Mouse (Mus musculus) spleen, adult 2 months (tissue): Measurements from ENCODE around the gene Ptger1. TPM values are rescaled to one million over a fixed set of nuclear protein-coding genes. Genes with fewer than 3 reads are reported as not detected.

Experiments
- DNase-seq, 2 experiments: peaks; one replicate each; pipeline versions ENCODE4 v3.0.0 to v3.0.0-alpha.2; 2012 to 2021; ENCODE audit warnings: low spot score in 2 of 2, low read depth in 1 of 2
- H3K27ac ChIP-seq: fragments of 200-500 bp; 2 replicates; pipeline ENCODE4 v1.5.1; 2012; ENCODE audit warnings: low read length, inconsistent platforms; ENCODE audit not compliant: insufficient read depth
- H3K27me3 ChIP-seq: fragments of 200-500 bp; 2 replicates; pipeline ENCODE4 v1.6.1; 2012; ENCODE audit warnings: mild to moderate bottlenecking, moderate library complexity, low read length, inconsistent platforms; ENCODE audit not compliant: control insufficient read depth, insufficient read depth
- H3K36me3 ChIP-seq: fragments of 200-500 bp; 2 replicates; pipeline ENCODE4 v1.6.1; 2012; ENCODE audit warnings: mild to moderate bottlenecking, low read length, inconsistent platforms; ENCODE audit not compliant: control insufficient read depth, insufficient read depth
- H3K4me1 ChIP-seq: fragments of 200-500 bp; 2 replicates; pipeline ENCODE4 v1.6.1; 2011; ENCODE audit warnings: inconsistent platforms; ENCODE audit not compliant: control insufficient read depth, insufficient read depth, insufficient read length
- H3K4me3 ChIP-seq: fragments of 200-500 bp; 2 replicates; pipeline ENCODE4 v1.5.1; 2011; ENCODE audit warnings: mild to moderate bottlenecking, inconsistent platforms; ENCODE audit not compliant: insufficient read depth, insufficient read length; ENCODE audit errors: extremely low read depth
- CTCF ChIP-seq: fragments of 200-500 bp; IDR thresholded peaks from 2 replicates; pipeline ENCODE4 v1.5.1; 2011; ENCODE audit warnings: mild to moderate bottlenecking, inconsistent platforms; ENCODE audit not compliant: insufficient read depth, insufficient read length, insufficient replicate concordance; ENCODE audit errors: extremely low read depth
- POLR2A ChIP-seq: fragments of 200-500 bp; IDR thresholded peaks from 2 replicates; pipeline ENCODE4 v1.6.1; 2011; ENCODE audit warnings: low read depth, low read length, inconsistent platforms
- WGBS: fragments of 180-500 bp; shearing (Covaris S2); methylation state at CpG from one replicate; pipeline ENCODE4 v1.1.7; 2018; 5-methylcytosine and 5-hydroxymethylcytosine counted together
- polyA plus RNA-seq: library from polyadenylated mRNA; depleted of rRNA; stranded (reverse); fragments of >200 nt; gene quantifications from 2 replicates; pipeline ENCODE4 v1.2.3, GENCODE M21; 2012; rRNA removed

Ptger1 gene
- polyA plus RNA-seq, 1 experiment: 2.3 TPM

DNA sequence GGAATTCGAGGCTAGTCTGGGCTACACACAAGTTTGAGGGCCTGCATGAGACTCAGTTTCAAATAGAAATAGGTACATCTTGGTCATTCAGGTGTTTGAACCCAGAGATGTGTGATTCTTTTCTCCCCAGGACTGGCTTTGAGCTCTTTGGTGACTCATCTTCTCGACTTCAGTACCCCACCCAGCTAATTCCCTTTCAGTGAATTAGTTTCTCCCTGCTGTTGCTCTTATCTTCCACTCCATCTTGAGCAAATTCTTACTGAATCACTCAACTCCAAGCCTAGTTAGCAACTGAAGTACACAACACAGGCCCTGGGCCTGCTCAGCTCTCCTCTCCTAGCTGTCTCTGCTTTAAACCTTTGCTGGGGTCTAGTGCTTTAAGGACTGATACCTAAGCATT lies 50.1 kb downstream of the Ptger1 start:
- Histone ChIP-seq H3K4me1 (no peaks in the 10 kb centered on the region; the same call in none of the 2 replicates), H3K4me3 (no peak overlapping the region), H3K36me3 (peaks cover 16% of the 10 kb centered on the region), H3K27me3 (no peaks in the 10 kb centered on the region), H3K27ac (no peak overlapping the region)
- DNase-seq: no peak
- 42% methylated on average over 2 of the region's 2 CpGs for WGBS
- TF ChIP-seq POLR2A: no peak
- TF ChIP-seq CTCF: no peak

DNA sequence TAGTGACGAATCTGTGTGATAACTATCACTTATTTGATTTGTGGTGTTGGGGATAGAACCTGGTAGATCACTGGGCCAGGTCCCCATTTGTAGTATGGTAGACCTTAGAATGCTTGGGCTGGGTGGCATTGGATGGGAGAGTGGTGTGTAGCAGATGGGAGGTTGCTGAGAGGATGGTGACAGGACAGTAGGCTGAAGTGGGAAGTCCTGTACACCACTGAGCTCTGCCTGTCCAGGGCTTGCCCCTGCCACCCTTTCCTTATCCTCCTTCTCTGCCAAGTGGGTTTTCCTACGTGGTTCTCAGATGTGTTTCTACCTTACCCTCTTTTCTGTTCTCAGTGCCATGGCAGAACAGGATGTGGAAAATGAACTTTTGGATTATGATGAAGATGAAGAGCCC lies 52.6 kb downstream of the Ptger1 start:
- Histone ChIP-seq H3K4me1 (no peaks in the 10 kb centered on the region; the same call in none of the 2 replicates), H3K36me3 (peaks cover 39% of the 10 kb centered on the region), H3K4me3 (no peak overlapping the region), H3K27ac (no peak overlapping the region), H3K27me3 (no peaks in the 10 kb centered on the region)
- 89% methylated on average over 2 of the region's 2 CpGs for WGBS
- no peak for DNase-seq
- no peak for TF ChIP-seq CTCF
- no peak for TF ChIP-seq POLR2A

DNA sequence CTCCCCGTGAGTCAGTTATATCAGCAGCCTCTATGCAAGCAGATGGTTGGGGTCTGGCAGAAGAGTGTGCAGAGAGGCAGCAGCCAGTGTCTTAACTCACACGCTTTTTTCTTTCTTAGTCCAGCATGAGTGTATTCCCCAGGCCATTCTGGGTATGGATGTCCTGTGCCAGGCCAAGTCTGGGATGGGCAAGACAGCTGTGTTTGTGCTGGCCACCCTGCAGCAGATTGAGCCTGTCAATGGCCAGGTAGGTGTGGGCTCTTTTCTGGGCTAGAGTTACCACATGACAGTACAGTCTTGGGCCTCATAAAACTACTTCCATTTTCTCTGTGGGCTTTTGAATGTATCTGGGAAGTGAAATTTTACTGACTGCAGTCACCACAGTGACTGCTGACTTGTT lies 53.2 kb downstream of the Ptger1 start:
- H3K27me3 ChIP-seq: no peaks in the 10 kb centered on the region
- WGBS: 98% methylated on average over 2 of the region's 2 CpGs
- TF ChIP-seq POLR2A: no peak
- TF ChIP-seq CTCF: no peak
- H3K27ac ChIP-seq: no peak overlapping the region
- peaks cover 45% of the 10 kb centered on the region for H3K36me3 ChIP-seq
- DNase-seq: no peak
- no peak overlapping the region for H3K4me3 ChIP-seq
- no peaks in the 10 kb centered on the region; the same call in none of the 2 replicates for H3K4me1 ChIP-seq

DNA sequence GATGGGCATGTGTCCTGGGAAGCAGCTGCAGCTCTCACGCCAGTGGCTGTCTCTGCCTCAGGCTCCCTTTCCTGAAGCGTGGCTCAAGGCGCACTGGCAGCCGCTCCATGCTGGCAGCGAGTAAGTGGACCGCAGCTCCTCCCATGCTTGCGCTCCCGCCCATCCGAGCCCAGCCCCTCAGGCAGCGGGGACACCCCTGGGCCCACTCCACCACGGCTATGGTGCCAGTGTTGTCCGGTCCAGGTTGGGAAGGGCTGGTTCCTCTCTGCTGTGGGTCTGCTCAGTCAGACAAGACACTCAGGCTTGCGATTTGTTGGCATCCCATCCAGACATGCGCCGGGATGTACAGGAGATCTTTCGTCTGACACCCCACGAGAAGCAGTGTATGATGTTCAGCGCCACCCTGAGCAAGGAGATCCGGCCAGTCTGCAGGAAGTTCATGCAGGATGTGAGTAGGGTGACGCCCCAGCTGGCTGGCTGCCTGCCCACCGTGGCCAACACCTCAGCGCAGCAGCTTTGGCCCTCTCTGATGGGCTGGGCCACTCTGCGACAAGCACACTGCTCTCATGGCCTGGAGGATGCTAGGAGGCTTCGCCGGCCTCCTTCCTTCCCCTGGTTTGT lies 55.0 kb downstream of the Ptger1 start:
- Histone ChIP-seq H3K4me1 (no peaks in the 10 kb centered on the region; the same call in none of the 2 replicates), H3K27me3 (no peaks in the 10 kb centered on the region), H3K4me3 (no peak overlapping the region), H3K27ac (peak overlapping the region; percentile 4; the same call in 1 of the 2 replicates), H3K36me3 (peaks cover 56% of the 10 kb centered on the region)
- DNase-seq: no peak
- TF ChIP-seq POLR2A: no peak
- no peak for TF ChIP-seq CTCF
- 79% methylated on average over 25 of the region's 25 CpGs for WGBS

Other genes with a start within 250 kb of the Ptger1 start
- 1.9 and 2.0 TPM in 2 replicates for gene Scoc, start 208.3 kb upstream of the Ptger1 start, polyA plus RNA-seq
- gene Olfr370, start 130.9 kb upstream of the Ptger1 start, polyA plus RNA-seq: not detected in 2 replicates
- 169 and 246 TPM in 2 replicates for gene Ndufb7, start 100.0 kb upstream of the Ptger1 start, polyA plus RNA-seq
- gene Tecr, start 58.7 kb upstream of the Ptger1 start, polyA plus RNA-seq: 309 and 381 TPM in 2 replicates
- gene Dnajb1, start 58.5 kb upstream of the Ptger1 start, polyA plus RNA-seq: 24.9 and 30.8 TPM in 2 replicates
- 27.7 and 32.5 TPM in 2 replicates for gene Gipc1, start 14.0 kb upstream of the Ptger1 start, polyA plus RNA-seq
- gene Pkn1, start 32.5 kb downstream of the Ptger1 start, polyA plus RNA-seq: 165 and 208 TPM in 2 replicates
- gene Ddx39, start 48.5 kb downstream of the Ptger1 start, polyA plus RNA-seq: 52.9 TPM in 2 replicates
- 232 and 275 TPM in 2 replicates for gene Adgre5, start 74.6 kb downstream of the Ptger1 start, polyA plus RNA-seq
- gene Adgrl1, start 233.4 kb downstream of the Ptger1 start, polyA plus RNA-seq: 28.9 and 41.2 TPM in 2 replicates